Mouse (Mus musculus) MEL (cell line): ENCODE measurements at regions not wholly inside any gene's neighbourhood (a gene's known extent, or its start where the extent isn't known, plus 50 kb on each side); places are given as distances from the start of the nearest gene placed in this dataset.

Experiments used
- CTCF ChIP-seq, 3 experiments: IDR thresholded peaks in 2 of 3; conservative IDR thresholded peaks in 1 of 3; 2 replicates each; pipeline ENCODE4 v1.5.1; 2011 to 2012; ENCODE audit warnings: low read length in 3 of 3, low read depth in 2 of 3, mild to moderate bottlenecking in 2 of 3, improper control_type of control experiment in 1 of 3, inconsistent platforms in 1 of 3, mixed read lengths in 1 of 3, moderate library complexity in 1 of 3; ENCODE audit not compliant: control insufficient read depth in 1 of 3, insufficient read depth in 1 of 3, poor library complexity in 1 of 3, severe bottlenecking in 1 of 3
- EP300 ChIP-seq, 2 experiments: IDR thresholded peaks; 2 replicates each; pipeline ENCODE4 v1.6.1; 2011; ENCODE audit warnings: improper control_type of control experiment in 2 of 2, low read length in 2 of 2, low read depth in 1 of 2, mild to moderate bottlenecking in 1 of 2
- JUND ChIP-seq: IDR thresholded peaks from 2 replicates; pipeline ENCODE4 v1.6.1; 2011; ENCODE audit warnings: low read depth, mild to moderate bottlenecking, improper control_type of control experiment, low read length
- POLR2A ChIP-seq, 2 experiments: IDR thresholded peaks; 2 replicates each; pipeline ENCODE4 v1.6.1; 2011 to 2012; ENCODE audit warnings: low read length in 2 of 2, mild to moderate bottlenecking in 2 of 2, control low read depth in 1 of 2, improper control_type of control experiment in 1 of 2, low read depth in 1 of 2, moderate library complexity in 1 of 2; ENCODE audit not compliant: control insufficient read depth in 1 of 2, insufficient read depth in 1 of 2, poor library complexity in 1 of 2

GRCm38 (mm10) chr10:112795938-112796337 is 132.9 kb downstream of the Atxn7l3b start:
- no peak for TF ChIP-seq CTCF (IDR thresholded peaks at IDR 0.05 in 2 of 3, conservative IDR thresholded peaks at IDR 0.05 in 1 of 3; ENCODE audit: control insufficient read depth in 1 of 3, insufficient read depth in 1 of 3, low read depth in 2 of 3, low read length in 3 of 3, poor library complexity in 1 of 3, severe bottlenecking in 1 of 3)
- no peak for TF ChIP-seq EP300 (IDR thresholded peaks at IDR 0.05; ENCODE audit: low read depth in 1 of 2, low read length in 2 of 2)
- TF ChIP-seq POLR2A (IDR thresholded peaks at IDR 0.05; ENCODE audit: control insufficient read depth in 1 of 2, insufficient read depth in 1 of 2, low read depth in 1 of 2, low read length in 2 of 2, poor library complexity in 1 of 2): no peak
- TF ChIP-seq JUND: no peak
